Mouse (Mus musculus) ovary, postnatal 14 days (tissue): Measurements from ENCODE around the gene Iba57.
A peak's percentile ranks its signal among the peaks of the same experiment; 100 is the strongest.
"Not testable (repeated sequence)": the region's sequence is repeated elsewhere in the genome, so short reads cannot be mapped to it uniquely, and the experiment has no call there.

Experiments
- DNase-seq: peaks from one replicate; pipeline ENCODE4 v3.0.0; 2022; ENCODE audit warnings: low spot score

Iba57 gene

DNA sequence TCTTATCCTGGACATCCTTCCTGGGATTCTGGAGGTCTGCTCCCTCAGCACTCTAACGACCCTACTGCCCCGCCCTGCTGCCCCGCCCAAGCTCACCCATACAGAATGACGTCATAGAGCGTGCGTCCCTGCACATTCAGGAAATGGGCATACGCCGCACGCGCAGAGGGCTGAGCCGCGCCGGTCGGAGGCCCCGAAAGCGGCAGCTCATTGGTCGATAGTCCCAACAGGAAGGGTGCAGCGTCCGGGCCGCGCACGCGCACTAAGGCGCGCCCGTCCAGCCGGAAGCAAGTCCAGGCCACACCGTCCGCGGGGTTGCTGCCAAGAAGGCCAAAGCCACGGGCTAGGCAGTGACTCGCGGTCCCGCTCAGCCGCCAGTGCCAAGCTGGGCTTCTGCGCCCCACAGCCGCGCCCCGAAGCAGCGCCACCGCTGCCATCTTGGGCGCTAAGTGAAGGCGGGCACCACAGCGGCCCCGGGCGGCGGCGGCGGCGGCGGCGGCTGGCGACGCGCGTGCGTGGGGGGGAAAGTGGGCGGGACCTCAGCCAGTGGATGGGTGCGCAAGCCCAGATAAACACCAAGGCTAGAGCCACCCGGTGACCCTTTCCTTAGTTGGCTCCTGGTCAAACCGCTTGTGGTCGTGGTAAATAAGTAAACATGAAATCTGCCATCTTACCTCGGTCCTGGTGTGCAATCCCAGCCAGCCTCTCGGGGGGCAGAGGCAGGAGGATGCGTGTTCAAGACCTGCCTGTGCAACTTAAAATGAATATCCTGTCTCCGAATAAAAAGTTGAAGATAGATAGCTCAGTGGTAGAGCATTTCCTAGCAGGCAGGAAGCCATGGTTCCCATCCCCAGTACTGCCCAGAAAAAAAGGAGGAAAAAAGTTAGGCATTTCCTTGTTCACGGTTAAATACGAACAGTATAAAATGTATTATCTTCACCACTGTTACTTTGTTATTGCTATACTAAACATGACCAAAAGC, at the start of gene Iba57:
Gene Iba57, minus strand, starts transcription at position 485 of the 982 bp plus-strand sequence.
- peak; percentile 92 for DNase-seq

DNA sequence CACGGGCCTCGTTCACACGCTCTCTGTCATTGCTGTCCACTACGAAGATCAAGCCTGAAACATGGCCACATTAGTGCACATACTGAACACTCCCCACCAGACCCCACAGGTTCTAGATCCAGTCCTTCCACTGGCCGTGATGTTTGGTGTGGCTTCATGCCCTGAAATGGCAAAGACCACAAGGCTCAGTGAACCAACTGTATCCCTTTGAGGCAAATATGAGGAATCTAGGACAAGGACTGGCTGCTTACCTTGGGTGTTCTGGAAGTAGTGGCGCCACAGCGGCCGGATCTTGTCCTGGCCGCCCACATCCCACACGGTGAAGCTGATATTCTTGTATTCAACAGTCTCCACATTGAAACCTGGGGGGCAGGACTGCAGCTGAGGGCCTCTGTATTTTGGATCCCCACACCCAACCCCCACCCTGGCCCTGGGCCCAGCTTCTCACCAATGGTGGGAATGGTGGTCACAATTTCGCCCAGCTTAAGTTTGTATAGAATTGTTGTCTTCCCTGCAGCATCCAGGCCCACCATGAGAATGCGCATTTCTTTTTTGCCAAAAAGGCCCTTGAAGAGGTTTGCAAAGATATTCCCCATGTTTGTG, 49.5 kb upstream of the Iba57 start:
- DNase-seq = no peak

DNA sequence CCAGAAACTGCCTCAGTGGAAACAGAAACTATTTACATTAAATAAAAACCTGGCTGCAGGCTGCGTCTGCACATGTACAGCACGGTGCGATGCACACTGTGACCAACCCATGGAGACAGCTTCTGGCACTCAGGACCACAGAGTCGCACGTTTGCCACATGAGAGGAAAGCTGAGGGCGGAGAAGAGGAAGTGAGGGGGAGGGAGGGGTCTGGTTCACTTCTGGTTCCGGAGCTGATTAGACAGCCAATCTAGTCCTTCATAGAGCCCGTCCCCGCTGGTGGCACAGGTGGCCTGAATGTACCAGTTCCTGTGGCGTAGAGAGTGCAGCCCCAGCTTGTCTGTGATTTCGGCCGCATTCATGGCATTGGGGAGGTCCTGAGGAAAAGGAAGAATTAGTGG, 48.8 kb upstream of the Iba57 start:
- not testable (repeated sequence) for DNase-seq

DNA sequence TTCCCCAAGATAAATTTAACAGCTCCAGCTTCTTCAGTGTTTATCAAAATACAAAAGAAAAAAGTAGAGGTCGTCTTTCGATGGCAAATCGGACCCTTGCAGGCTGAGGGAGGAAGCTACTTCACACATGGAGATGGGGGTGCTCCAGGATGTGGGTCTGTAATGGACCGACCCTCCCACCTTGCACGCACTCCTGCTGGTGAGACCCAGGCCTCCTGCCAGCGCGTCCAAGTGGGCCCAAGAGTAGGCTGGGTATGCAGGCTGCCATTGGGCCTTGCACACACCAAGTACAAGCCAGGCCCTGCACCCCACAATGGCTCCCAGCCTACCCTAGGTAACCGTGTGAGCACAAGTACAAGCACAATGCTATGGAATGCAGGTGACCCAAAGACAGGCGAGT, 48.0 kb upstream of the Iba57 start:
- DNase-seq = not testable (repeated sequence)

DNA sequence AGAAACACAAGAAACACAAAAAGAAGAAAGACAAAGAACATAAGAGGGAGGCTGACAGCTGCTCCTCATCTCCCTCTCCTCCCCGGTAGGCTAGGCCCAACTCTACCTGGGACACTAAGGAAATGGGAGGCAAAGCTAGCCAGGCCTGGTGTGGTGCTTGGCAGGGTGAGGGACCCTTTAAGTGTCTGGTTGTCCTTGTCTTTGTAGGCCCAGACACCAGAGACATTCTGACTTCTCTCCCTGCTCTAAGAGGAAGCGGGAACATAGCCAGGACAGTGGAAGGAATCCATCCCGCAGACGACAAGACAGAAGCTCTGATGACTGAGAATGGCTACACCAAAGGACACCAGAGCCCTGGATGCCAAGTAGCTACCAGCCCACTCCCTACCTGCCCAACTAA, 46.5 kb upstream of the Iba57 start:
- no peak for DNase-seq

DNA sequence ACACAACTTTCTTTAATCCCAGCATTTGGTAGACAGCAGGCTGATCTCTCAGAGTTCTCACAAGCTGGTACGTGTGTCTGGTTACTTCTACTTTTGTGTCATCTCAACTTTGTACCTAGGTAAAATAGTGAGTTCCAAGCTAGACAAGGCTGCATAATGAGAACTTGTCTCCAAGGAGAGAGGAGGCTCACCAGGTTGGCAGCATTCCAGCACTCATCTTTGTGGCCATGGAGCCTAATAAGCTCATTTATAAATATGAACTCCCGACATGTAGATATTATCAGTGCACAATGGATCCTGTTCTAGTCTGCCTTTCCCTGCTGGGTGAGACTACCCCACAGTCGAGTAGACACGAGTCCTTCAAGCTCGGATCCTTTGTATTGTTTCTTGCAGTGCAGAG, 46.0 kb upstream of the Iba57 start:
- DNase-seq = no peak

DNA sequence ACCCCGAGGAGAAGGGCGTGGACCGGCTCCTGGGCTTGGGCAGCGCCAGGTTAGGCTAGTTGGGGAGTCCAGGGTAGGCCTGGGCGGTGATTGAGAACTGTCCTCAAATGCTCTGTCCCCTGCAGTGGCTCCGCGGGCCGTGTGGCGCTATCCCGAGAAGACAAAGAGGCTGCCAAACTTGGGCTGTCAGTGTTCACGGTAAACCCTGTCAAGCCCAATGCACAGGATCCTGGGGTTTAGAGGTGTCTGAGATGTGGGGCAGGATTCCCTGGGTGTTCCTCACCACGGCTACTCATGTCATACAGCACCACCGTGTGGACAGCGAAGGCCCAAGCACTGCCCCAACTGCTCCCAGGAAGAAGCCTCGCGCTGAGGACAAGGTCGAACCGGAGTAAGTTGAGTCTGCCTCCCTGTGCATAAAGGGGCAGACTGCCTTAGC, 45.5 kb upstream of the Iba57 start:
- DNase-seq = peak; percentile 57

DNA sequence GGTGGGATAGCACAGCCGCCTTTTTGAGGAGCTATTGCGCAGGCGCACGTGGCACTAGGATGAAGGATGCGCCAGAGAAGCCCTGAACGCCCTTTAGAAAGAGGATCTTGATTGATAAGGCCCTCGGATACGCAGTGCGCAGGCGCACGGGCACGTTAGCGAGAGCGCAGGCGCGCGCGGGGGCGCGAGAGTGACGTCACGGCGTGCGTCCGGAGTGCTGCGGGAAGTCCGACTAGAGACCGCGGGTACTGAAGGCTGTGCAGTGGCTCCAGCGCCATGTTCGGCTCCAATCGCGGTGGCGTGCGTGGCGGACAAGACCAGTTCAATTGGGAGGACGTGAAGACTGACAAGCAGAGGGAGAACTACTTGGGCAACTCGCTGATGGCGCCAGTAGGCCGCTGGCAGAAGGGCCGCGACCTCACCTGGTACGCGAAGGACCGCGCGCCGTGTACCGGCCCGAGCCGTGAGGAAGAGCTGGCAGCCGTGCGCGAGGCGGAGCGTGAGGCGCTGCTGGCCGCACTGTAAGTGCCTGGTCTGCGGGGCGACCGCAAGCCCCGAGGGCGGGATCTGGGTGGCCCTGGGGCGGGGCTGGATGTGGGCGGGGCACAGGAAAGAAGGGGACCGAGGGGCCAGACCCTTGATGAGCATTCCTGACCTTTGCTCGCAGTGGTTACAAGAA, 44.8 kb upstream of the Iba57 start, which contains the start of gene 2310033P09Rik:
Gene 2310033P09Rik, plus strand, starts transcription at position 169 of the 679 bp plus-strand sequence.
- peak; percentile 93 for DNase-seq

DNA sequence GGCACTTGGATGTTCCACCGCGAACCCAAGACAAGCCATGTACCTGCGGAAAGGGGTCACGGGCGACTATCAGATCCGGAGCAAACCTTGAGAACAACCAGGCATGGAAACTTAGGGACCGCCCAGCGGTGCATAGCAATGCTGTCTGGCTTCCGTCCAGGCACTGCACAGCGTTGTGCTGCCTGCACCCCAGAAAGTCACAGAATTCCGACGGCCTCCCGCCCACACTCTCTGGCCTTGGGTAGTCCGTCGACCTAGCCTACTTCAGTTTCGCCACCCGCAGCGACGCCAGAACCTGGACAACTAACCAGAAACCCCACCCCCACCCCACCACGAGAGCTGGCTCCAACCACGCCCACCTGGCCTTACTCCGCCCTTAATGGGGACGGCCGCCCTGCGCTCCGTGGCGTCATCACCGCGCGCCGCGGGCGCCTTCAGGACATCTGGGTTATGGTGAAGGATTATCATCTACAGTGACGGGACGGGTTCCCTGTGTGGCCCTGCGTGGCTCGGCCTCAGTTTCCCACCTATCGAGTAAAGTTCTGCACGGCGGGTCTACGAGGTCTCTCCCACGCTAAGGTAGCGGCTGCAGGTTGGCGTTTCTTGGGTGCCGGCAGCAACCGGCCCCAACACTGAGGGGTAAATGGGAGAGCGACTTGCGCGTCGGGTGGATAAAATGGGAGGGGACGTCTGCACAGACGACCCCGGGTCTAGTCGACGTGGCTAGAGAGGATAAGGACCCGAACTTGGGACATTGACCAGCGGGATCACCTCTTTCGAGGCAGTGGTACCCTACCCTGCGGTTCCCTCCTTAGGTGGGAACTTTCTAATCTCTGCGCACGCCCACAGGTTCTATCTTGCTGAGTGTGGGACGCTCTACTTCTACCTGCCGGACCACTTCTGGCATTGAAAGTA, 38.8 kb upstream of the Iba57 start, which contains the start of gene Mrpl55:
Gene Mrpl55, plus strand, starts transcription at position 406 of the 915 bp plus-strand sequence.
- peak; percentile 93 for DNase-seq

DNA sequence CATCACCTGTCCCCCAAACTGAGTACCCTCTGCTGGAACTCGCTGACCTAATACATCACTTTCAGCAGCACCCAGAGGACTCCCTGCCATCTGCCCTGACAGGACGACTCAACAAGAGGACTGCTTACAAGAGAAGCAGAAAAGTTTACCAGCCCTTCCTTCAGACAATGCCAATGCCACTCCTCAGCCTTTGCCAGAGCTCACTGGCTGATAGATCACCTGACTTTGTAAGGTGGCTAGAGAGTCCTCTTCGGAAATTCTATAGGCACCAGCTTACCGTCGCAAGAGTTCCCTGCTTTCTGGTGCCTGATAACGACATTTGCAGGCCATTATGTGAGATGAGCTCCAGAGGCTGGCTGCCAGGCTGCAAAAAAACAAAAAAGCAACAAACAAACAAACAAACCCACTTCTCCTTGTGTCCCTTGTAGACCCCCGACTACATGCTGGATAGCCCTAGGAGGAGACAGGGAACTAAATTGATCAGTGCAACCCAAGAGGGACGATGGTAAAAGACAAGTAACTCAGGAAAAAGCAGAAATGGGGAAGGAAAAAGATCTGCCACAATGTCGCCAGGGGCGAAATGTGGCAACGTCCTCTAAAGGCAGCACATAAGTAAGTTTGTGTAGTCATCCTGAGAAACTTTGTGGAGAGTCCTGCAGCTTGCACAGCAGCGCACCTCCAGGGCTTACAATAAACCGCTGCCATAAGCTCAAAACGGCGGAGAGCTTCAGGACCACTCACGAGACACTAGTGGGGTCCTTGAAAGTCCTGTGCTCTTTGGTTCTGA, 37.9 kb upstream of the Iba57 start:
- no peak for DNase-seq

DNA sequence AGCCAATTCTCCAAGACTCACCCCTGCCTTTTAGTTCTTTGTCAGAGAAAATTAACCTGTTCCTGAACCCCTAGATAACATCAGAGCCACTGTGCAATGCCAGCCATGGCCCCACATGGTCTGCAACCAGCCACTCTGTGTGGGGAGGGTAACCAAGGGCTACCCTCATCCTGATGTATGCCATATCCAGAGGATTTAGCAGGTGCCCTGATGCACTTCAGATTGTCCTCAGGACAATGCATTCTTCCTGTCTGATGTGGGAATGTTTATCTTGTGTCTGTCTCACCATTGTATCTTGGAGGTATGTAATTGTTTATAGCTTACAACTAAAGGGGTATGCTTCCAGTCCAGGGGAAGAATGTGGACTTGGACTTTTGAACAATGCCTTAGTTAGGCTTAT, 32.7 kb upstream of the Iba57 start:
- no peak for DNase-seq

DNA sequence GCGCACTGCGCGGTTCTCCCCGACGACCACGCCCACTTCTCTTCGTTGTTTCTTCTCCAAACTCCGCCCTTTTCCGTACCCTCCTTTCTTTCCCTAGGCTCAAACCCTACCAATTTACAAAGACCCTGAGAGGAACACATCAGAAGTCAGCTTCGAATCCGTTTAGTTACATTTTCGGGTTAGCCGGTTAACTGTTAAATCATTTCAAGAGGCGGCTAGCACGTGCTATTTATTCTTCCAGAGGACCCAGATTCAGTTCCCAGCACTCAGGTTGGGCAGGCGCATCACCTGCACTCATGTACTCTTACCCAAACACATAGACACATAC, 28.5 kb upstream of the Iba57 start, which contains the start of gene Guk1:
Gene Guk1, minus strand, starts transcription at position 154 of the 328 bp plus-strand sequence.
- DNase-seq = no peak

DNA sequence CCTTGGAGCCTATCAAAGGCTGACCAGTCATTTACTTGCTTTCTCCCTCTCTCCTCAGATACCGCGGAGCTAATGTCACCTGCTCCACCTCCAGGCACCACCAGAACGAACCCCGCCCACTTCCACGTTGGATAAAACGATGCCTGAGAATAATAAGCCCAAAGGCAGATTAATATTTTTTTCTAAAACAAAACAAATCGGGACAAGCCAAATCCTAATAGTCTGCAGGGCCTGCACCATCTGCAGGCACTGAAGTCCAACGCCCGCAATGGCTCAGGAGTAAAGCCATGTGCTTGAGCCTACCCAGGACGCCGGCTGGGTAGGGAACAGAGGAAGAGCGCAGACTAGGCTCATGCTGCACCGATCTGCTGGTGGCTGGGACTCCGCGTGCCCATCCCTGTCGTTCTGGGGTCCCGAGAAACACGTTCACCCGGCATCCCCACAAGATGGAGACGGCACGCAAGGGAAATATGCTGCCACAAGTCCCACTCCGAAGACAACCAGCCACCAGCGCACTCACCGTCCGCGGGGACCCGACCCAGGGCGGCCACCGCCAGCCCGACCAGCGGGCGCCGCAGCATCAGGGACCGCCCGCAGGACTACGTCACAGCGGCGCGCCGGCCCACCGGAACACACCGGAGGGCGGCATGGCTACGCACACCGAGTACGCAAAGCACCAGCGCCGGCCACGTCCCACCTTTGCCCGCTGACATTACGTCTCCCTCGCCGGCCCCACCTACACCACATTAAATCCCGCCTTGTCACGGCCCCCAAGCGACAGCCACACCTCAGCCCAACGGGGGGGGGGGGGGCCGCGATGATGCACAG, 27.9 kb upstream of the Iba57 start:
- peak; percentile 71 for DNase-seq

DNA sequence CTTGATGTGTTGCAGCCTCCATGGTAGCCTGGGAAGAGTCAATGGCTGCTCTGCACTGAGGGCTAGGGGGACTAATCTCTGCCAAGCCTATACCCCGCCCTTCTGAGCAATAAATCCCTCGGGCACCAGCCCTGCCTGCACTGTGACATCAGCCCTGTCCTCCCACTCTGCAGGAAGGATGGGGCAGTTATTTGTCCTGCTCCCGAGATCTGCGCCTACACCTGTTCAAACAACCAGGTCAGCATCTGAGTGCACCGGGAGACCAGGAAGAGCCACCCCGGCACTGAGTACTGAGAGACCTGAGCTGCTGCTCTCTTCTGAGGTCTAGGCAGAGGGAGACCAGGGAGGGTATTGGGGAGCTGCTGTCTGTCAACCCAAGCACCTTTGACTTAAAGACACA, 24.2 kb upstream of the Iba57 start:
- no peak for DNase-seq

DNA sequence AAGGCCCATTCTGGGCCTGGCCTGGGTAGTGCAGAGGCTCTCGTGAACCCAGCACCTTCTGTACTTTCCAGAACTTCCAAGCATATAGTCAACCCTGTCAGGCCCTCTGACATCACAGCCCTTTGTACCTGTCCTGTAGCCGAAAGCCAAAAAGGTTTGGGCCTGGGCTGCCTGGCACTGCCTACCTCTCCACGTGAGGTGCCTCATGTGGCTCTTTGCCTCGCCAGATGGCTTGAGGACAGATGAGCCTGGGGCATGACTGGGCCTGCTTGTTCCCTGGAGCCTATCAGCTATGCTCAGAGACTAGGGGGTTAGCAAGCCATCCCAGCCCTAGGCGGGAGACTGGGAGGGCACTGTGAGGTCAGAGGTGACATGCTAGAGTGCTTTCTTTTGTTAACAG, 22.0 kb upstream of the Iba57 start:
- DNase-seq = no peak

DNA sequence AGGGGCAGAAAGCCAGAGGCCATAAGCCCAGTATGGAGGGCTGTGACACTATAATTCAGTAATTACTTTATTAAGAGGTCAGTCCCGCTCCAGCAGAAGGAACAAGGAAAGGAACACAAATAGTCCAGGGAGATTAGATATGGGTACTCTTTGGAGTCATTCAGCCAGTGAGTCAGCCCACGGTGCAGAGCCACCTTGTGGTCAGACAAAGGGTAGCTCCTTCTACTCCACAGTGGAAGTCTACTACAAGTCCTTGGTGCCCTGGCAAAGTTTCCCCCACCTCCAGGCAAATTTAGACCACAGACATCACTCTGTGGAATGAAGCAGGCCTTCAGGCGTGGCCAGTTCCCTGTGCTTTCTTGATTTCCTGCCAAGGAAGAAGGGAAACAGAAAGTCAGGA, 20.3 kb upstream of the Iba57 start:
- peak; percentile 55 for DNase-seq

DNA sequence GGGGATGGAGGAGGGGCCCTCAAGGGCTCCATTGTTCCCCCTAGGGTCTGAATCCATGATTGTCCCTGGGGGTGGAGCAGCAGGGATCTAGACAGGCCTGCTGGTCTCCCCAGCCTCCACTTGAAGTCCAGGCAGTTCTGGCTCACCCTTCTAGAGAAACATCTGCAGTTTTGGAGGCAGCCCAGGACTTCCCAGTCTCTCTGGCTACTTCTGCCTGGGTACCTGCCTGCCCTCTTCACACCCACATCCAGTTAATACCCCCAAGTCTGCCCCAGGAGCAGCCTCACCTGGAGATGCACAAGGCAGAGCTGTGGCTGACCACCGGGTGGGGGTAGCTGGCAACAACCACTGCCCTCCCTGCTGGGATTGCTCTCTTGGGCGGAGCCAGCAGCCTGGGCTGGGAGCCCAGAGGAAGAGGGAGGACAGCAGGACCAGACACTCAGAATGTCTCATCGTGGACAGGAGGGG, 19.4 kb upstream of the Iba57 start, which contains the start of gene Gjc2:
Gene Gjc2, minus strand, starts transcription at position 350 of the 468 bp plus-strand sequence.
- DNase-seq = peak; percentile 56

DNA sequence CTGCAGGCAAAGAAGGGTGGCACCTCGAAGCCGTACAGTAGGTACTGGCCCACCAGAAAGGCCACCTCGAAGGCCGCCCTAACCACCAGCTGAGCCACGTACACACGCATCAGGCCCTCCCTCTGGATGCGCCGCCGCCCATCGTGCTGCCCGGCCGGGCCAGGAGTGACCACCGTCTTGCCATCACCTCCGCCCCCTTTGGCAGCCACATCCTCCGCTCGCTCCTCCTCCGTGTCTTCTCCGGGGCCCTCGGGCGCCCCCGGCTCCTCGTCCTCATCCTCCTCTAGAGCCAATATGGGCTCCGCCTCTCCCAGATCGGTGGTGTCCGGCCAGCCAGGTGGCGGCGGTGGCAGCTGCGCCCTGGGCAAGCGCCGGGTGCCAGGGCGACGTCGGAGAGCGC, 13.4 kb upstream of the Iba57 start:
- no peak for DNase-seq

DNA sequence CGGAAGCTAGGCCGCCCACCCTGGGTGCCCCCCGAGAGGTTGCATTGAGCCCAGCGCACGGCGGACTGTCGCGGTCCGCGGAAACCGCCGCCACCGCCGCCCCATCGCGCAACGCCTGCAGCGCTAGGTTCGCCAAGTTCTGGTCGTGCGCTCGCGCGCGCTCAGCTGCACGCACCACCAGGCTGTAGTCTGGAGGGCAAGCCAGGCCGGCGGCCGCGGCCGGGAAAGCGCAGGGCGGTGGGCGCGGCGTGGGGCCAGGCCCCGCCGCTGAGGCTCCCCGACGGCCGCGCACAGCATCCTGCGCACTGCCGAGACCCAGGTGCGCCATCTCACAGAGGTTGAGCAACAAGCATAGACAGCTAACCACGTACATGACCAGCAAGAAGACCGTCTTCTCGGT, 12.9 kb upstream of the Iba57 start:
- DNase-seq = no peak
